8 mouse cellular contexts compared by ENCODE assay signal in genomic region chr11:78094137-78094503, GRCm38 (mm10). TPM values are rescaled to one million over a fixed set of nuclear protein-coding genes. Genes with fewer than 3 reads are reported as not detected.
DNase-seq lines count a peak whose midpoint lies in the region; ATAC-seq and TF ChIP-seq lines count a peak whose summit lies in the region.

No protein-coding gene starts in this region.

- no peaks in the 10 kb centered on the region for H3K9me3 ChIP-seq in heart, embryonic 16.5 days (replicated peaks; ENCODE audit: control insufficient read depth, low read length)
- H3K9me3 ChIP-seq in MEL (replicated peaks; ENCODE audit: insufficient read depth, low read length) = no peaks in the 10 kb centered on the region
- no peaks in the 10 kb centered on the region for H3K9me3 ChIP-seq in hindbrain, embryonic 12.5 days (replicated peaks)
- H3K9me3 ChIP-seq in midbrain, embryonic 12.5 days = no peaks in the 10 kb centered on the region

- no peak for ATAC-seq in heart, embryonic 16.5 days (replicated peaks; ENCODE audit: extremely low read depth, insufficient read depth, low FRiP score)
- ATAC-seq in hindbrain, embryonic 12.5 days (ENCODE audit: low FRiP score) = no peak; the same call in 1 of the 2 replicates
- no peak for ATAC-seq in midbrain, embryonic 12.5 days (ENCODE audit: low FRiP score, low read depth)

- no peak for TF ChIP-seq RAD21 in MEL (IDR thresholded peaks at IDR 0.05; ENCODE audit: low read depth, low read length)

- peak overlapping the region; percentile 91 for H3K4me3 ChIP-seq in heart, embryonic 16.5 days (ENCODE audit: low read length)
- peak overlapping the region; percentile 69 to 73 for H3K4me3 ChIP-seq in MEL (ENCODE audit: control insufficient read depth in 1 of 2, insufficient read depth in 1 of 2, low read depth in 2 of 2, low read length in 2 of 2)
- H3K4me3 ChIP-seq in hindbrain, embryonic 12.5 days = peak overlapping the region; percentile 77
- H3K4me3 ChIP-seq in midbrain, embryonic 12.5 days = peak overlapping the region; percentile 80

- peaks cover 22% of the 10 kb centered on the region for H3K4me1 ChIP-seq in heart, embryonic 16.5 days (ENCODE audit: control insufficient read depth, insufficient read depth, low read length)
- H3K4me1 ChIP-seq in MEL (ENCODE audit: control insufficient read depth in 1 of 2, insufficient read depth in 2 of 2, low read length in 2 of 2) = peaks cover 4 to 14% of the 10 kb centered on the region in 2 experiments; a peak in 3 of 4 replicates
- peaks cover 22% of the 10 kb centered on the region for H3K4me1 ChIP-seq in hindbrain, embryonic 12.5 days
- peaks cover 24% of the 10 kb centered on the region for H3K4me1 ChIP-seq in midbrain, embryonic 12.5 days

- peak overlapping the region; percentile 88 for H3K9ac ChIP-seq in heart, embryonic 16.5 days (ENCODE audit: low read length)
- peak overlapping the region; percentile 74 for H3K9ac ChIP-seq in MEL (ENCODE audit: control insufficient read depth, low read depth, low read length, poor library complexity, severe bottlenecking)
- H3K9ac ChIP-seq in hindbrain, embryonic 12.5 days = peak overlapping the region; percentile 88
- H3K9ac ChIP-seq in midbrain, embryonic 12.5 days (replicated peaks) = peak overlapping the region; percentile 87; the same call in 1 of the 2 replicates

- no peak for TF ChIP-seq POLR2A in MEL (IDR thresholded peaks at IDR 0.05; ENCODE audit: control insufficient read depth in 1 of 2, insufficient read depth in 1 of 2, low read depth in 1 of 2, low read length in 2 of 2, poor library complexity in 1 of 2)

- no peaks in the 10 kb centered on the region for H3K27me3 ChIP-seq in heart, embryonic 16.5 days (ENCODE audit: control insufficient read depth, insufficient read depth, low read length)
- H3K27me3 ChIP-seq in MEL (ENCODE audit: control insufficient read depth in 1 of 2, insufficient read depth in 2 of 2, low read length in 2 of 2) = no peaks in the 10 kb centered on the region
- 0 out of 2 replicates have a peak, but pooled peaks cover 3% of the 10 kb centered on the region for H3K27me3 ChIP-seq in hindbrain, embryonic 12.5 days
- H3K27me3 ChIP-seq in midbrain, embryonic 12.5 days = 0 out of 2 replicates have a peak, but pooled peaks cover 3% of the 10 kb centered on the region

- no peaks in the 10 kb centered on the region for H3K36me3 ChIP-seq in heart, embryonic 16.5 days (ENCODE audit: control insufficient read depth, insufficient read depth)
- peaks cover 0 to 27% of the 10 kb centered on the region in 2 experiments; a peak in 2 of 4 replicates for H3K36me3 ChIP-seq in MEL (ENCODE audit: control insufficient read depth in 1 of 2, insufficient read depth in 2 of 2, low read length in 2 of 2)
- H3K36me3 ChIP-seq in hindbrain, embryonic 12.5 days = no peaks in the 10 kb centered on the region
- no peaks in the 10 kb centered on the region for H3K36me3 ChIP-seq in midbrain, embryonic 12.5 days

- no peak for TF ChIP-seq EP300 in MEL (IDR thresholded peaks at IDR 0.05; ENCODE audit: low read depth in 1 of 2, low read length in 2 of 2)

- H3K4me2 ChIP-seq in heart, embryonic 16.5 days (ENCODE audit: low read depth, low read length) = peak overlapping the region; percentile 87
- peak overlapping the region; percentile 60 for H3K4me2 ChIP-seq in hindbrain, embryonic 12.5 days (replicated peaks)
- H3K4me2 ChIP-seq in midbrain, embryonic 12.5 days (replicated peaks) = peak overlapping the region; percentile 86

- intact Hi-C loops in gastrocnemius, postnatal 36 days (cut with DNase I) = no loop called here

- H3K27ac ChIP-seq in heart, embryonic 16.5 days (ENCODE audit: low read length) = peak overlapping the region; percentile 94
- H3K27ac ChIP-seq in MEL (ENCODE audit: control insufficient read depth, low read depth, low read length) = peak overlapping the region; percentile 65
- H3K27ac ChIP-seq in hindbrain, embryonic 12.5 days = peak overlapping the region; percentile 89; the same call in 1 of the 2 replicates
- peak overlapping the region; percentile 83; the same call in 1 of the 2 replicates for H3K27ac ChIP-seq in midbrain, embryonic 12.5 days (replicated peaks)

- no peak for DNase-seq in heart, adult 18-20 months
- no peak for DNase-seq in MEL (ENCODE audit: low read depth, low spot score)
- DNase-seq in cerebellum, postnatal 10 days = no peak
- DNase-seq in gastrocnemius, postnatal 36 days = no peak
- no peak for DNase-seq in c-Kit-positive CD71-positive TER-119-positive erythroid progenitor cells, embryonic 14.5 days (ENCODE audit: low spot score)

- WGBS in heart, embryonic 16.5 days = 38% methylated on average over 11 of the region's 11 CpGs
- WGBS in hindbrain, embryonic 12.5 days = 52% methylated on average over 11 of the region's 11 CpGs
- WGBS in midbrain, embryonic 12.5 days = 59% methylated on average over 11 of the region's 11 CpGs

- H3K79me2 ChIP-seq in MEL (ENCODE audit: control insufficient read depth, insufficient read depth, low read length, poor library complexity) = no peaks in the 10 kb centered on the region

- TF ChIP-seq CTCF in MEL (IDR thresholded peaks at IDR 0.05 in 2 of 3, conservative IDR thresholded peaks at IDR 0.05 in 1 of 3; ENCODE audit: control insufficient read depth in 1 of 3, insufficient read depth in 1 of 3, low read depth in 2 of 3, low read length in 3 of 3, poor library complexity in 1 of 3, severe bottlenecking in 1 of 3) = no peak

TF ChIP-seq in MEL, 35 proteins besides CTCF, POLR2A, EP300 and RAD21:
- TF ChIP-seq SIN3A (IDR thresholded peaks at IDR 0.05; ENCODE audit: low read length) (peak; percentile 62; the same call in 1 of the 2 replicates), TBP (IDR thresholded peaks at IDR 0.05; ENCODE audit: low read depth, low read length) (no peak)

RNA-seq across cellular contexts. Expression of gene Fam222b, which starts 0.3 kb away (rescaled TPM):
- polyA plus RNA-seq in heart, embryonic 16.5 days (2015; fragmentation: Nextera tagmentation; extraction: Ambion mirVana) = 14.9 and 15.2 TPM in 2 replicates
- 10 to 100 TPM; 11.7 to 12.5 TPM for total RNA-seq in heart, adult 18-20 months (2021)
- 2.4 and 2.5 TPM in 2 replicates for total RNA-seq in MEL (2012; rRNA removed)
- 1 to 10 TPM in 1 of 2 experiments, not detected in 1; 8.1 TPM for polyA plus RNA-seq in MEL (2012; ENCODE audit: insufficient read depth in 1 of 2, insufficient read length in 2 of 2, low read depth in 1 of 2, low replicate concordance in 2 of 2, missing spikeins in 1 of 2)
- 24.3 and 28.0 TPM in 2 replicates for polyA plus RNA-seq in hindbrain, embryonic 12.5 days (2016; fragmentation: Nextera tagmentation; extraction: Ambion mirVana)
- 24.9 and 27.4 TPM in 2 replicates for polyA plus RNA-seq in midbrain, embryonic 12.5 days (2016; fragmentation: Nextera tagmentation; extraction: Ambion mirVana)
- 1 to 10 TPM; 6.0 to 6.1 TPM for total RNA-seq in gastrocnemius, postnatal 36 days (2021)

RNA-seq across cellular contexts. Expression of gene Eral1, which starts 13.9 kb away (rescaled TPM):
- polyA plus RNA-seq in heart, embryonic 16.5 days (2015; fragmentation: Nextera tagmentation; extraction: Ambion mirVana) = 27.6 TPM in 2 replicates
- 10 to 100 TPM; 28.9 to 29.3 TPM for total RNA-seq in heart, adult 18-20 months (2021)
- 39.6 and 43.5 TPM in 2 replicates for total RNA-seq in MEL (2012; rRNA removed)
- polyA plus RNA-seq in MEL (2012; ENCODE audit: insufficient read depth in 1 of 2, insufficient read length in 2 of 2, low read depth in 1 of 2, low replicate concordance in 2 of 2, missing spikeins in 1 of 2) = 10 to 100 TPM in 1 of 2 experiments, not detected in 1; 38.4 TPM
- polyA plus RNA-seq in hindbrain, embryonic 12.5 days (2016; fragmentation: Nextera tagmentation; extraction: Ambion mirVana) = 31.5 and 31.8 TPM in 2 replicates
- 33.4 and 33.6 TPM in 2 replicates for polyA plus RNA-seq in midbrain, embryonic 12.5 days (2016; fragmentation: Nextera tagmentation; extraction: Ambion mirVana)
- total RNA-seq in gastrocnemius, postnatal 36 days (2021) = 10 to 100 TPM; 21.7 to 22.7 TPM

RNA-seq across cellular contexts. Expression of gene Flot2, which starts 56.4 kb away (rescaled TPM):
- 109 and 112 TPM in 2 replicates for polyA plus RNA-seq in heart, embryonic 16.5 days (2015; fragmentation: Nextera tagmentation; extraction: Ambion mirVana)
- total RNA-seq in heart, adult 18-20 months (2021) = 10 to 100 TPM; 54.1 to 56.0 TPM
- total RNA-seq in MEL (2012; rRNA removed) = 0.08 TPM in 1 of 2 replicates, not detected in the other
- under 1 TPM in 1 of 2 experiments, not detected in 1; 0.15 TPM for polyA plus RNA-seq in MEL (2012; ENCODE audit: insufficient read depth in 1 of 2, insufficient read length in 2 of 2, low read depth in 1 of 2, low replicate concordance in 2 of 2, missing spikeins in 1 of 2)
- 65.2 and 73.2 TPM in 2 replicates for polyA plus RNA-seq in hindbrain, embryonic 12.5 days (2016; fragmentation: Nextera tagmentation; extraction: Ambion mirVana)
- polyA plus RNA-seq in midbrain, embryonic 12.5 days (2016; fragmentation: Nextera tagmentation; extraction: Ambion mirVana) = 64.8 and 67.0 TPM in 2 replicates
- 10 to 100 TPM; 51.7 to 55.6 TPM for total RNA-seq in gastrocnemius, postnatal 36 days (2021)

Comparison
In these comparisons a context has a peak if more than half of its experiments do, and no peak if none do; other contexts are left out.
1. RNA of gene Flot2, which starts 56.4 kb away (polyA plus RNA-seq): 109 to 112 TPM in heart, embryonic 16.5 days, 65.2 to 73.2 TPM in hindbrain, embryonic 12.5 days and 64.8 to 67.0 TPM in midbrain, embryonic 12.5 days; 0.15 TPM in MEL; every median in the first group is over 10 times any median in the second.
2. Peak in every context shown above with its lines, with median percentiles within 50 percentile points of each other: H3K27ac ChIP-seq, H3K4me2 ChIP-seq, H3K4me3 ChIP-seq and H3K9ac ChIP-seq.